Comparison of ENCODE assay signal across 8 mouse cellular contexts in the genomic region with DNA sequence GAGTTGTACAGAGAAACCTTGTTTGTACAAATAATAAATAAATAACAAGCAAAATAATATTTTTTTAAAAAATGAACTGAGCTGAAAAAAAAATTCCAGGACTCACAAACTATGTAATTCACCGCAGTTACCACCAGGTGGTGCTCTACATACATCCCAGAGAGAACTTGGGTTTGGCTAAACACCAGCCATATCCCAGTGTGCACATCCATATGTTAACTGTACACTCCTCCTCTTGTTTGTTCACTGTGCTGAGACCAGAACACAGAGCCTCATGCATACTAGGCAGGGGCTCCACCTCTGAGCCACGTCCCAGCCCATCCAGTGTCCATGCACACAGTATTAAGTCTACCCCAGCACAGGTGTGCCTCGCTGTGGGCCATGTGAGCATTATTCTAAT. TPM values are rescaled to one million over a fixed set of nuclear protein-coding genes. Genes with fewer than 3 reads are reported as not detected.
A peak's percentile ranks its signal among the peaks of the same experiment; 100 is the strongest.
DNase-seq lines count a peak whose midpoint lies in the region; ATAC-seq and TF ChIP-seq lines count a peak whose summit lies in the region.
"Had no signal": no experiment of that assay in that cellular context is flagged by ENCODE, and none has a peak within 500 bp of the region (broad histone marks: within the 10 kb centered on the region; RNA-seq: fewer than 3 reads in every experiment).

No protein-coding gene starts in this region.

- no peak overlapping the region for H3K4me3 ChIP-seq in forebrain, embryonic 16.5 days (replicated peaks; ENCODE audit: low read length)
- H3K4me3 ChIP-seq in small intestine, adult 2 months (ENCODE audit: low read depth, low read length): no peak overlapping the region
- H3K4me3 ChIP-seq: heart, embryonic 15.5 days had no signal

- H3K27ac ChIP-seq in forebrain, embryonic 16.5 days (ENCODE audit: low read length): no peak overlapping the region
- no peak overlapping the region for H3K27ac ChIP-seq in small intestine, adult 2 months (ENCODE audit: insufficient read depth, low read depth, low read length)
- H3K27ac ChIP-seq: heart, embryonic 15.5 days had no signal

- peak; percentile 39; the same call in 1 of the 2 replicates for TF ChIP-seq CTCF in small intestine, adult 2 months (IDR thresholded peaks at IDR 0.05; ENCODE audit: extremely low read depth, insufficient read length, insufficient replicate concordance, low read depth, low read length)

- no peak overlapping the region for H3K4me2 ChIP-seq in forebrain, embryonic 16.5 days (ENCODE audit: low read length)
- H3K4me2 ChIP-seq: heart, embryonic 15.5 days had no signal

- no peaks in the 10 kb centered on the region for H3K9me3 ChIP-seq in forebrain, embryonic 16.5 days (ENCODE audit: control insufficient read depth, low read length)
- H3K9me3 ChIP-seq: heart, embryonic 15.5 days had no signal

- H3K9ac ChIP-seq in forebrain, embryonic 16.5 days (replicated peaks; ENCODE audit: low read depth, low read length): no peak overlapping the region
- H3K9ac ChIP-seq: heart, embryonic 15.5 days had no signal

- 51% methylated on average over 3 of the region's 3 CpGs for WGBS in forebrain, embryonic 16.5 days
- 63% methylated on average over 3 of the region's 3 CpGs for WGBS in small intestine, adult 2 months

- no peaks in the 10 kb centered on the region for H3K4me1 ChIP-seq in forebrain, embryonic 16.5 days (replicated peaks; ENCODE audit: control insufficient read depth, insufficient read depth, low read length)
- peaks cover 8% of the 10 kb centered on the region; the same call in 1 of the 2 replicates for H3K4me1 ChIP-seq in small intestine, adult 2 months (ENCODE audit: control insufficient read depth, insufficient read depth, insufficient read length, low read length)

- peak; percentile 61; the same call in 1 of the 2 replicates for ATAC-seq in forebrain, embryonic 16.5 days

- peak; percentile 46 for DNase-seq in urinary bladder, postnatal 25 days (ENCODE audit: low spot score)
- no peak for DNase-seq in urinary bladder, postnatal 4 days (ENCODE audit: low spot score in 2 of 2)
- DNase-seq in c-Kit-negative CD71-positive TER-119-positive erythroid progenitor cells, embryonic 14.5 days (ENCODE audit: low read depth, low spot score): peak; percentile 71
- peak; percentile 33 to 74 for DNase-seq in kidney, postnatal 25 days
- DNase-seq in lung, postnatal 14 days: peak; percentile 70

- H3K27me3 ChIP-seq in forebrain, embryonic 16.5 days (replicated peaks; ENCODE audit: control insufficient read depth, insufficient read depth, low read length): no peaks in the 10 kb centered on the region
- H3K27me3 ChIP-seq in small intestine, adult 2 months (ENCODE audit: control insufficient read depth, insufficient read depth, low read length): no peaks in the 10 kb centered on the region
- H3K27me3 ChIP-seq: heart, embryonic 15.5 days had no signal

- H3K36me3 ChIP-seq in forebrain, embryonic 16.5 days (ENCODE audit: control insufficient read depth, insufficient read depth): peaks cover 27% of the 10 kb centered on the region
- peaks cover 43% of the 10 kb centered on the region for H3K36me3 ChIP-seq in small intestine, adult 2 months (ENCODE audit: control insufficient read depth, insufficient read depth, low read length)

- no peak for TF ChIP-seq POLR2A in small intestine, adult 2 months (IDR thresholded peaks at IDR 0.05; ENCODE audit: low read depth, low read length)

RNA-seq across cellular contexts. Expression of gene Ap2s1, which starts 7.9 kb away (rescaled TPM):
- polyA plus RNA-seq in forebrain, embryonic 16.5 days (2015; fragmentation: Nextera tagmentation; extraction: Ambion mirVana): 364 and 377 TPM in 2 replicates
- polyA plus RNA-seq in small intestine, adult 2 months (2012; rRNA removed): 276 and 540 TPM in 2 replicates

RNA-seq across cellular contexts. Expression of gene Ceacam9, which starts 24.4 kb away (rescaled TPM):
- 0.15 and 0.20 TPM in 2 replicates for polyA plus RNA-seq in forebrain, embryonic 16.5 days (2015; fragmentation: Nextera tagmentation; extraction: Ambion mirVana)
- polyA plus RNA-seq in small intestine, adult 2 months (2012; rRNA removed): not detected in 2 replicates
- polyA plus RNA-seq: heart, embryonic 15.5 days had no signal

RNA-seq across cellular contexts. Expression of gene Slc1a5, which starts 35.0 kb away (rescaled TPM):
- 9.8 and 10.7 TPM in 2 replicates for polyA plus RNA-seq in forebrain, embryonic 16.5 days (2015; fragmentation: Nextera tagmentation; extraction: Ambion mirVana)
- 37.8 and 43.5 TPM in 2 replicates for polyA plus RNA-seq in small intestine, adult 2 months (2012; rRNA removed)

Comparison
In these comparisons a context has a peak if more than half of its experiments do, and no peak if none do; other contexts are left out.
1. DNase-seq: peak in urinary bladder, postnatal 25 days (single experiment), c-Kit-negative CD71-positive TER-119-positive erythroid progenitor cells, embryonic 14.5 days (single experiment), kidney, postnatal 25 days (2 of 2) and lung, postnatal 14 days (single experiment); none in urinary bladder, postnatal 4 days (0 of 2).